In the genomic region with DNA sequence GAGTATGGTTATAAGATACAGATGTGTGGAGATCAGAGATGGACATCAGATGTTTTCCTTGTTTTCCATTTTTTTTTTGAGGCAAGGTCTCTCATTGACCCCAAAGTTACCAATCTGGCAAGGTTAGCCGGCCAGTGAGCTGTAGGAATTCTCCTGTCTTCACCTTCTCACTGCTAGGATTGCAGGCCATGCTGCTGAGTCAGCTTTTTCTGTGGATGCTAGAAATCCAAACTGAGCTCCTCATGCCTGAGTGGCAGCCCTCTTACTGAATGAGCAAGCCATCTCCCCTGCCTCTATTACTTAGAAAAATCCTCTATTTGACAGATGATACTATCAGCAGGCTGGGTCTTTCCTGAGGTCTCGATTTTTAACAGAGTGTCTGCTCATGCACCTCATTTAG, we compare ENCODE assay signal across 26 mouse cellular contexts. TPM values are rescaled to one million over a fixed set of nuclear protein-coding genes. Genes with fewer than 3 reads are reported as not detected.
DNase-seq lines count a peak whose midpoint lies in the region; ATAC-seq and TF ChIP-seq lines count a peak whose summit lies in the region.
"Had no signal": no experiment of that assay in that cellular context is flagged by ENCODE, and none has a peak within 500 bp of the region (broad histone marks: within the 10 kb centered on the region; RNA-seq: fewer than 3 reads in every experiment).

No protein-coding gene starts in this region.

- H3K9ac ChIP-seq in midbrain, postnatal 0 days (replicated peaks; ENCODE audit: low read length, poor library complexity, severe bottlenecking) = no peak overlapping the region
- H3K9ac ChIP-seq in midbrain, embryonic 16.5 days (ENCODE audit: low read depth, low read length) = no peak overlapping the region
- H3K9ac ChIP-seq in CH12.LX (ENCODE audit: insufficient read depth, low read depth) (no peak overlapping the region), MEL (ENCODE audit: control insufficient read depth, low read depth, low read length, poor library complexity, severe bottlenecking) (no peak overlapping the region)
- no peak overlapping the region for H3K9ac ChIP-seq in intestine, embryonic 16.5 days (ENCODE audit: low read depth, low read length)
- H3K9ac ChIP-seq: embryonic facial prominence, embryonic 13.5 days; embryonic facial prominence, embryonic 15.5 days; forebrain, embryonic 12.5 days had no signal

- no peak for TF ChIP-seq CTCF in midbrain, postnatal 0 days (IDR thresholded peaks at IDR 0.05)
- no peak for TF ChIP-seq CTCF in CH12.LX (conservative IDR thresholded peaks at IDR 0.05 in 1 of 2, IDR thresholded peaks at IDR 0.05 in 1 of 2; ENCODE audit: low read depth in 2 of 2, low read length in 2 of 2)
- TF ChIP-seq CTCF in MEL (IDR thresholded peaks at IDR 0.05 in 2 of 3, conservative IDR thresholded peaks at IDR 0.05 in 1 of 3; ENCODE audit: control insufficient read depth in 1 of 3, insufficient read depth in 1 of 3, low read depth in 2 of 3, low read length in 3 of 3, poor library complexity in 1 of 3, severe bottlenecking in 1 of 3) = no peak

- 95% methylated on average over 2 of the region's 2 CpGs for WGBS in midbrain, postnatal 0 days
- 95% methylated on average over 2 of the region's 2 CpGs for WGBS in midbrain, embryonic 16.5 days
- WGBS in intestine, embryonic 16.5 days = 86% methylated on average over 2 of the region's 2 CpGs

- peaks cover 29% of the 10 kb centered on the region for H3K36me3 ChIP-seq in midbrain, postnatal 0 days (ENCODE audit: insufficient read depth, low read length)
- peaks cover 11% of the 10 kb centered on the region; the same call in 1 of the 2 replicates for H3K36me3 ChIP-seq in midbrain, embryonic 16.5 days (ENCODE audit: control insufficient read depth, insufficient read depth, low read length)
- H3K36me3 ChIP-seq in CH12.LX (replicated peaks in 1 of 2; ENCODE audit: control insufficient read depth in 1 of 2, insufficient read depth in 1 of 2, low read length in 1 of 2) (no peaks in the 10 kb centered on the region), MEL (ENCODE audit: control insufficient read depth in 1 of 2, insufficient read depth in 2 of 2, low read length in 2 of 2) (no peaks in the 10 kb centered on the region)
- peaks cover 5% of the 10 kb centered on the region; the same call in 1 of the 2 replicates for H3K36me3 ChIP-seq in intestine, embryonic 16.5 days (ENCODE audit: control insufficient read depth, insufficient read depth, low read length)
- H3K36me3 ChIP-seq: G1E had no signal

- H3K9me3 ChIP-seq in midbrain, postnatal 0 days (ENCODE audit: low read length) = no peaks in the 10 kb centered on the region
- H3K9me3 ChIP-seq in midbrain, embryonic 16.5 days (replicated peaks; ENCODE audit: control insufficient read depth, low read length, poor library complexity, severe bottlenecking) = no peaks in the 10 kb centered on the region
- no peaks in the 10 kb centered on the region for H3K9me3 ChIP-seq in CH12.LX (replicated peaks; ENCODE audit: low read length)
- H3K9me3 ChIP-seq in MEL (replicated peaks; ENCODE audit: insufficient read depth, low read length) = no peaks in the 10 kb centered on the region
- H3K9me3 ChIP-seq in intestine, embryonic 16.5 days (ENCODE audit: control insufficient read depth, low read length) = no peaks in the 10 kb centered on the region
- H3K9me3 ChIP-seq: embryonic facial prominence, embryonic 13.5 days; embryonic facial prominence, embryonic 15.5 days; forebrain, embryonic 10.5 days; forebrain, embryonic 12.5 days had no signal

- ATAC-seq in midbrain, postnatal 0 days (ENCODE audit: low FRiP score) = no peak
- ATAC-seq in midbrain, embryonic 16.5 days = no peak
- ATAC-seq in intestine, embryonic 16.5 days = no peak
- ATAC-seq: CD4-positive, CD25-positive, alpha-beta regulatory T cell, adult 4 months; forebrain, embryonic 14.5 days; forebrain, embryonic 16.5 days had no signal

- no peak overlapping the region for H3K4me2 ChIP-seq in midbrain, postnatal 0 days (ENCODE audit: low read depth, low read length, poor library complexity, severe bottlenecking)
- no peak overlapping the region for H3K4me2 ChIP-seq in midbrain, embryonic 16.5 days (ENCODE audit: low read length)
- no peak overlapping the region for H3K4me2 ChIP-seq in CH12.LX (ENCODE audit: insufficient read depth, low read depth, poor library complexity, severe bottlenecking)
- H3K4me2 ChIP-seq in intestine, embryonic 16.5 days (ENCODE audit: low read depth, low read length) = no peak overlapping the region
- H3K4me2 ChIP-seq: embryonic facial prominence, embryonic 13.5 days; embryonic facial prominence, embryonic 15.5 days; forebrain, embryonic 12.5 days had no signal

- no peaks in the 10 kb centered on the region for H3K79me2 ChIP-seq in CH12.LX (replicated peaks; ENCODE audit: control insufficient read depth, extremely low read depth, insufficient read depth, poor library complexity, severe bottlenecking)
- H3K79me2 ChIP-seq in MEL (ENCODE audit: control insufficient read depth, insufficient read depth, low read length, poor library complexity) = no peaks in the 10 kb centered on the region

- no peak overlapping the region for H3K4me3 ChIP-seq in midbrain, postnatal 0 days (ENCODE audit: low read depth, low read length)
- no peak overlapping the region for H3K4me3 ChIP-seq in midbrain, embryonic 16.5 days (ENCODE audit: low read depth, low read length)
- no peak overlapping the region for H3K4me3 ChIP-seq in CH12.LX (replicated peaks in 1 of 3; ENCODE audit: low read depth in 2 of 3, low read length in 2 of 3, poor library complexity in 1 of 3)
- no peak overlapping the region for H3K4me3 ChIP-seq in MEL (ENCODE audit: control insufficient read depth in 1 of 2, insufficient read depth in 1 of 2, low read depth in 2 of 2, low read length in 2 of 2)
- H3K4me3 ChIP-seq in intestine, embryonic 16.5 days (ENCODE audit: low read length) = no peak overlapping the region
- H3K4me3 ChIP-seq: embryonic facial prominence, embryonic 13.5 days; embryonic facial prominence, embryonic 15.5 days; erythroblast, embryonic 14.5 days; forebrain, embryonic 10.5 days; forebrain, embryonic 12.5 days had no signal

- no peak for DNase-seq in midbrain, postnatal 0 days (ENCODE audit: low spot score)
- DNase-seq in CH12.LX (ENCODE audit: extremely low read depth) (no peak), MEL (ENCODE audit: low read depth, low spot score) (no peak)
- no peak for DNase-seq in gastrocnemius, postnatal 25 days
- DNase-seq in embryo, embryonic 10.5 days (ENCODE audit: low spot score) = no peak
- DNase-seq: adrenal gland, adult 2 months; adrenal gland, postnatal 14 days; adrenal gland, postnatal 36 days; B cell, adult 2 months; cerebellum, adult 11-12 months; cerebellum, adult 2 months; cerebellum, adult 9-10 months; cerebellum, postnatal 10 days; cerebellum, postnatal 25 days; embryo, embryonic 11 days had no signal

- no peak for TF ChIP-seq RAD21 in CH12.LX (IDR thresholded peaks at IDR 0.05; ENCODE audit: low read depth, low read length)
- no peak for TF ChIP-seq RAD21 in MEL (IDR thresholded peaks at IDR 0.05; ENCODE audit: low read depth, low read length)

- no peaks in the 10 kb centered on the region for H3K27me3 ChIP-seq in midbrain, postnatal 0 days (ENCODE audit: insufficient read depth, low read length)
- H3K27me3 ChIP-seq in midbrain, embryonic 16.5 days (ENCODE audit: control insufficient read depth, insufficient read depth, low read depth, low read length) = no peaks in the 10 kb centered on the region
- no peaks in the 10 kb centered on the region for H3K27me3 ChIP-seq in CH12.LX (replicated peaks)
- no peaks in the 10 kb centered on the region for H3K27me3 ChIP-seq in MEL (ENCODE audit: control insufficient read depth in 1 of 2, insufficient read depth in 2 of 2, low read length in 2 of 2)
- no peaks in the 10 kb centered on the region for H3K27me3 ChIP-seq in intestine, embryonic 16.5 days (replicated peaks; ENCODE audit: control insufficient read depth, insufficient read depth, low read length)
- H3K27me3 ChIP-seq: embryonic facial prominence, embryonic 13.5 days; embryonic facial prominence, embryonic 15.5 days; forebrain, embryonic 12.5 days had no signal

- H3K27ac ChIP-seq in midbrain, postnatal 0 days (ENCODE audit: low read depth, low read length) = 0 out of 2 replicates have a peak overlapping the region, but pooled peaks have one; percentile 6
- no peak overlapping the region for H3K27ac ChIP-seq in midbrain, embryonic 16.5 days (ENCODE audit: low read length)
- H3K27ac ChIP-seq in CH12.LX (ENCODE audit: insufficient read depth, low read depth) (no peak overlapping the region), MEL (ENCODE audit: control insufficient read depth, low read depth, low read length) (no peak overlapping the region)
- H3K27ac ChIP-seq in intestine, embryonic 16.5 days (ENCODE audit: low read length) = no peak overlapping the region
- H3K27ac ChIP-seq: embryonic facial prominence, embryonic 13.5 days; embryonic facial prominence, embryonic 15.5 days; forebrain, embryonic 10.5 days; forebrain, embryonic 12.5 days had no signal

- no peak for TF ChIP-seq POLR2A in CH12.LX (IDR thresholded peaks at IDR 0.05; ENCODE audit: low read depth, low read length)
- no peak for TF ChIP-seq POLR2A in MEL (IDR thresholded peaks at IDR 0.05; ENCODE audit: control insufficient read depth in 1 of 2, insufficient read depth in 1 of 2, low read depth in 1 of 2, low read length in 2 of 2, poor library complexity in 1 of 2)

- no peaks in the 10 kb centered on the region for H3K4me1 ChIP-seq in midbrain, postnatal 0 days (ENCODE audit: insufficient read depth, low read length)
- H3K4me1 ChIP-seq in midbrain, embryonic 16.5 days (ENCODE audit: control insufficient read depth, insufficient read depth, low read length) = no peaks in the 10 kb centered on the region
- no peaks in the 10 kb centered on the region for H3K4me1 ChIP-seq in CH12.LX (ENCODE audit: control insufficient read depth in 1 of 2, insufficient read depth in 2 of 2)
- no peaks in the 10 kb centered on the region for H3K4me1 ChIP-seq in MEL (ENCODE audit: control insufficient read depth in 1 of 2, insufficient read depth in 2 of 2, low read length in 2 of 2)
- no peaks in the 10 kb centered on the region for H3K4me1 ChIP-seq in intestine, embryonic 16.5 days (ENCODE audit: control insufficient read depth, insufficient read depth, low read length)
- H3K4me1 ChIP-seq: embryonic facial prominence, embryonic 15.5 days; forebrain, embryonic 12.5 days had no signal

- in situ Hi-C loops in CH12.LX (cut with MboI; ENCODE audit: low pct_ligation_motif_present, low pct_unique_long_range_greater_than_20kb, low sequenced_read_pairs) = no loop called here

- TF ChIP-seq EP300 in CH12.LX (IDR thresholded peaks at IDR 0.05; ENCODE audit: low read length) (no peak), MEL (IDR thresholded peaks at IDR 0.05; ENCODE audit: low read depth in 1 of 2, low read length in 2 of 2) (no peak)

- dilution Hi-C loops in CH12.LX (cut with MboI; ENCODE audit: extremely low pct_ligation_motif_present, extremely low pct_unique_long_range_greater_than_20kb, low sequenced_read_pairs) = no loop called here

RNA-seq across cellular contexts. Expression of gene Angptl3, which starts 52.1 kb away (rescaled TPM):
- not detected in 2 replicates for total RNA-seq in midbrain, postnatal 0 days (2014; rRNA removed)
- polyA plus RNA-seq in midbrain, postnatal 0 days (2015; fragmentation: Nextera tagmentation; extraction: Ambion mirVana) = 0.54 and 1.2 TPM in 2 replicates
- 1.2 and 1.6 TPM in 2 replicates for polyA plus RNA-seq in midbrain, embryonic 16.5 days (2015; fragmentation: Nextera tagmentation; extraction: Ambion mirVana)
- total RNA-seq in CH12.LX (2012; rRNA removed) (not detected in 2 replicates), CH12.LX (2014; rRNA removed) (not detected in 2 replicates), MEL (2012; rRNA removed) (0.10 and 0.12 TPM in 2 replicates)
- polyA plus RNA-seq in CH12.LX (2012; ENCODE audit: insufficient read length, low read depth) (not detected in 2 replicates), MEL (2012; ENCODE audit: insufficient read depth in 1 of 2, insufficient read length in 2 of 2, low read depth in 1 of 2, low replicate concordance in 2 of 2, missing spikeins in 1 of 2) (under 1 TPM in 1 of 2 experiments, not detected in 1; 0.04 TPM)
- total RNA-seq in gastrocnemius, postnatal 25 days (2021) = not detected
- polyA plus RNA-seq in intestine, embryonic 16.5 days (2015; fragmentation: Nextera tagmentation; extraction: Ambion mirVana) = 2.0 and 5.0 TPM in 2 replicates
- polyA plus RNA-seq: CD4-positive, CD25-positive, alpha-beta regulatory T cell, adult 4 months; G1E had no signal

RNA-seq across cellular contexts. Expression of gene Usp1, which starts 55.1 kb away (rescaled TPM):
- total RNA-seq in midbrain, postnatal 0 days (2014; rRNA removed) = 10.6 and 13.0 TPM in 2 replicates
- 19.4 and 22.5 TPM in 2 replicates for polyA plus RNA-seq in midbrain, postnatal 0 days (2015; fragmentation: Nextera tagmentation; extraction: Ambion mirVana)
- polyA plus RNA-seq in midbrain, embryonic 16.5 days (2015; fragmentation: Nextera tagmentation; extraction: Ambion mirVana) = 21.6 and 24.6 TPM in 2 replicates
- total RNA-seq in CH12.LX (2012; rRNA removed) = 40.9 and 46.1 TPM in 2 replicates
- 142 and 149 TPM in 2 replicates for total RNA-seq in CH12.LX (2014; rRNA removed)
- 115 and 118 TPM in 2 replicates for polyA plus RNA-seq in CH12.LX (2012; ENCODE audit: insufficient read length, low read depth)
- 68.6 and 70.1 TPM in 2 replicates for total RNA-seq in MEL (2012; rRNA removed)
- polyA plus RNA-seq in MEL (2012; ENCODE audit: insufficient read depth in 1 of 2, insufficient read length in 2 of 2, low read depth in 1 of 2, low replicate concordance in 2 of 2, missing spikeins in 1 of 2) = 100 to 1,000 TPM in 1 of 2 experiments, not detected in 1; 128 TPM
- 10 to 100 TPM in 1 of 2 experiments, 1 to 10 TPM in 1; 9.5 to 10.2 TPM for total RNA-seq in gastrocnemius, postnatal 25 days (2021)
- polyA plus RNA-seq in intestine, embryonic 16.5 days (2015; fragmentation: Nextera tagmentation; extraction: Ambion mirVana) = 50.4 and 51.2 TPM in 2 replicates
